17 mouse cellular contexts compared by ENCODE assay signal in the genomic region with DNA sequence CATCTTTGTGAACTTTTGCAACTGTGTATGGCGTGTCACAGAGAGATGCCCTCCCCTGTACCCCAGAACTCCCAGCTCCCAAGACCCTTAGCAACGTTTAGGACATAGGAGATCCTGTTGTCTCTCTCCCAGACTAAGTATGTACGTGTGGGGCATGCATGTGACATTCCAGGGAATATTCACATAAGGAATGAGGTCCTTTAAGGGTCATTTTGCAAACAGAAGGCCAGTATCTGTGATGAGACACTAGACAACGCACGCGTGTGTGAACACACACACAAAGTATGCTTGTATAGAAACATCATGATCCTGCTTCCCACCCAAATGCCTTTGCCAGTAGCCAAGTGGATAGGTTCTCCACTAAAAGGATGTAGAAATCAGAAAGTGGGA. TPM values are rescaled to one million over a fixed set of nuclear protein-coding genes. Genes with fewer than 3 reads are reported as not detected.
DNase-seq lines count a peak whose midpoint lies in the region; ATAC-seq and TF ChIP-seq lines count a peak whose summit lies in the region.
"Had no signal": no experiment of that assay in that cellular context is flagged by ENCODE, and none has a peak within 500 bp of the region (broad histone marks: within the 10 kb centered on the region; RNA-seq: fewer than 3 reads in every experiment).

No protein-coding gene starts in this region.

- 27% methylated on average over 6 of the region's 6 CpGs for WGBS in hindbrain, embryonic 13.5 days
- 25% methylated on average over 6 of the region's 6 CpGs for WGBS in hindbrain, embryonic 16.5 days
- 27% methylated on average over 6 of the region's 6 CpGs for WGBS in embryonic facial prominence, embryonic 12.5 days
- WGBS in liver, postnatal 0 days (ENCODE audit: insufficient replicate concordance) = 37% methylated on average over 6 of the region's 6 CpGs

- TF ChIP-seq POLR2A in myocyte (IDR thresholded peaks at IDR 0.05; ENCODE audit: insufficient read length, low read depth) = no peak

- H3K27me3 ChIP-seq in hindbrain, embryonic 13.5 days = peaks cover 98% of the 10 kb centered on the region
- H3K27me3 ChIP-seq in hindbrain, embryonic 16.5 days (replicated peaks; ENCODE audit: control insufficient read depth, insufficient read depth, low read length) = peaks cover 59% of the 10 kb centered on the region
- no peaks in the 10 kb centered on the region for H3K27me3 ChIP-seq in C2C12 (ENCODE audit: control insufficient read depth, insufficient read depth, insufficient read length)
- peaks cover 85% of the 10 kb centered on the region for H3K27me3 ChIP-seq in embryonic facial prominence, embryonic 12.5 days
- H3K27me3 ChIP-seq in myocyte (ENCODE audit: control insufficient read depth, insufficient read depth, insufficient read length) = no peaks in the 10 kb centered on the region
- H3K27me3 ChIP-seq in liver, postnatal 0 days (ENCODE audit: insufficient read depth, low read length) = peaks cover 85% of the 10 kb centered on the region

- no peaks in the 10 kb centered on the region for H3K9me3 ChIP-seq in hindbrain, embryonic 13.5 days
- no peaks in the 10 kb centered on the region for H3K9me3 ChIP-seq in hindbrain, embryonic 16.5 days (ENCODE audit: control insufficient read depth, low read length)
- no peaks in the 10 kb centered on the region for H3K9me3 ChIP-seq in embryonic facial prominence, embryonic 12.5 days
- H3K9me3 ChIP-seq in liver, postnatal 0 days (ENCODE audit: low read length) = no peaks in the 10 kb centered on the region
- H3K9me3 ChIP-seq: forebrain, embryonic 15.5 days; kidney, embryonic 15.5 days had no signal

- no peak for DNase-seq in cerebellum, adult 11-12 months
- DNase-seq in liver, postnatal 0 days = no peak
- DNase-seq: cerebellum, postnatal 14 days; gastrocnemius, postnatal 10 days; left cerebral cortex, postnatal 4 days; right cerebral cortex, adult 18-20 months; thymus, adult 18-20 months had no signal

- TF ChIP-seq EP300 in liver, postnatal 0 days (IDR thresholded peaks at IDR 0.05; ENCODE audit: low read depth) = no peak

- TF ChIP-seq CTCF in C2C12 (IDR thresholded peaks at IDR 0.05; ENCODE audit: control insufficient read depth, insufficient read depth, insufficient read length) = no peak
- no peak for TF ChIP-seq CTCF in liver, postnatal 0 days (IDR thresholded peaks at IDR 0.05; ENCODE audit: low read depth)

- H3K4me2 ChIP-seq in hindbrain, embryonic 13.5 days = no peak overlapping the region
- no peak overlapping the region for H3K4me2 ChIP-seq in hindbrain, embryonic 16.5 days (ENCODE audit: low read length)
- peak overlapping the region; percentile 73 for H3K4me2 ChIP-seq in embryonic facial prominence, embryonic 12.5 days (replicated peaks)
- H3K4me2 ChIP-seq in myocyte (ENCODE audit: low read depth) = peak overlapping the region; percentile 87
- H3K4me2 ChIP-seq in liver, postnatal 0 days (ENCODE audit: low read depth, low read length) = no peak overlapping the region

- no peak overlapping the region for H3K9ac ChIP-seq in hindbrain, embryonic 13.5 days
- no peak overlapping the region for H3K9ac ChIP-seq in hindbrain, embryonic 16.5 days (ENCODE audit: low read depth, low read length)
- peak overlapping the region; percentile 73 for H3K9ac ChIP-seq in embryonic facial prominence, embryonic 12.5 days
- H3K9ac ChIP-seq in liver, postnatal 0 days (replicated peaks) = no peak overlapping the region
- H3K9ac ChIP-seq: forebrain, embryonic 15.5 days had no signal

- H3K27ac ChIP-seq in hindbrain, embryonic 13.5 days = no peak overlapping the region
- no peak overlapping the region for H3K27ac ChIP-seq in hindbrain, embryonic 16.5 days (ENCODE audit: low read depth, low read length)
- no peak overlapping the region for H3K27ac ChIP-seq in embryonic facial prominence, embryonic 12.5 days
- H3K27ac ChIP-seq in liver, postnatal 0 days (ENCODE audit: low read depth) = no peak overlapping the region
- H3K27ac ChIP-seq: forebrain, embryonic 15.5 days; kidney, embryonic 15.5 days had no signal

- peak overlapping the region; percentile 93 for H3ac ChIP-seq in C2C12 (ENCODE audit: control insufficient read depth, insufficient read length, low read depth)
- no peak overlapping the region for H3ac ChIP-seq in myocyte (ENCODE audit: control insufficient read depth, insufficient read length)

- H3K4me3 ChIP-seq in hindbrain, embryonic 13.5 days = peak overlapping the region; percentile 43; the same call in 1 of the 2 replicates
- no peak overlapping the region for H3K4me3 ChIP-seq in hindbrain, embryonic 16.5 days (ENCODE audit: low read length)
- H3K4me3 ChIP-seq in C2C12 (ENCODE audit: insufficient read depth, poor library complexity, severe bottlenecking) = peak overlapping the region; percentile 88
- H3K4me3 ChIP-seq in embryonic facial prominence, embryonic 12.5 days = peak overlapping the region; percentile 53
- peak overlapping the region; percentile 80 for H3K4me3 ChIP-seq in myocyte
- H3K4me3 ChIP-seq in liver, postnatal 0 days (ENCODE audit: low read depth, low read length) = no peak overlapping the region

- ATAC-seq in hindbrain, embryonic 13.5 days (ENCODE audit: low FRiP score) = no peak
- no peak for ATAC-seq in hindbrain, embryonic 16.5 days
- ATAC-seq in embryonic facial prominence, embryonic 12.5 days (ENCODE audit: insufficient number of reproducible peaks, insufficient read depth, low FRiP score, low TSS enrichment) = no peak
- ATAC-seq in liver, postnatal 0 days = no peak
- ATAC-seq: CD4-positive, CD25-positive, alpha-beta regulatory T cell, adult 4 months; forebrain, embryonic 15.5 days; lung, postnatal 0 days had no signal

- H3K79me2 ChIP-seq in C2C12 (ENCODE audit: control insufficient read depth, insufficient read depth) = peaks cover 53% of the 10 kb centered on the region
- H3K79me2 ChIP-seq in myocyte (ENCODE audit: control insufficient read depth, insufficient read depth) = peaks cover 21% of the 10 kb centered on the region

- H3K79me3 ChIP-seq in C2C12 (ENCODE audit: low read depth) = peaks cover 30% of the 10 kb centered on the region

- peaks cover 37% of the 10 kb centered on the region for H3K4me1 ChIP-seq in hindbrain, embryonic 13.5 days (replicated peaks)
- peaks cover 24% of the 10 kb centered on the region for H3K4me1 ChIP-seq in hindbrain, embryonic 16.5 days (ENCODE audit: control insufficient read depth, insufficient read depth, low read depth, low read length)
- peaks cover 34% of the 10 kb centered on the region for H3K4me1 ChIP-seq in embryonic facial prominence, embryonic 12.5 days
- H3K4me1 ChIP-seq in liver, postnatal 0 days (ENCODE audit: insufficient read depth) = no peaks in the 10 kb centered on the region

- H3K36me3 ChIP-seq in hindbrain, embryonic 13.5 days = no peaks in the 10 kb centered on the region
- no peaks in the 10 kb centered on the region for H3K36me3 ChIP-seq in hindbrain, embryonic 16.5 days (ENCODE audit: control insufficient read depth, insufficient read depth, low read length)
- H3K36me3 ChIP-seq in C2C12 (ENCODE audit: control insufficient read depth, insufficient read depth) (peaks cover 36% of the 10 kb centered on the region), myocyte (ENCODE audit: control insufficient read depth, insufficient read depth) (peaks cover 4% of the 10 kb centered on the region)
- H3K36me3 ChIP-seq in embryonic facial prominence, embryonic 12.5 days = no peaks in the 10 kb centered on the region; the same call in 1 of the 2 replicates
- no peaks in the 10 kb centered on the region for H3K36me3 ChIP-seq in liver, postnatal 0 days (replicated peaks; ENCODE audit: insufficient read depth, low read length)
- H3K36me3 ChIP-seq: forebrain, embryonic 15.5 days; kidney, embryonic 15.5 days had no signal

TF ChIP-seq in C2C12, 6 proteins besides CTCF, POLR2A, EP300 and RAD21 (continues in another document):
- TF ChIP-seq MYOD1 (IDR thresholded peaks at IDR 0.05; ENCODE audit: control insufficient read depth, insufficient read length, low read depth) (no peak), CEBPB (IDR thresholded peaks at IDR 0.05; ENCODE audit: low read depth) (no peak), MYOG (IDR thresholded peaks at IDR 0.05; ENCODE audit: control insufficient read depth, extremely low read depth, insufficient read length) (no peak), FOSL1 (IDR thresholded peaks at IDR 0.05; ENCODE audit: insufficient read depth, low read length, poor library complexity, severe bottlenecking) (no peak), MAX (IDR thresholded peaks at IDR 0.05) (no peak)

TF ChIP-seq in myocyte, 11 proteins besides CTCF, POLR2A, EP300 and RAD21:
- no peak for TF ChIP-seq USF1 (IDR thresholded peaks at IDR 0.05; ENCODE audit: low read depth)
- TF ChIP-seq TCF3 (IDR thresholded peaks at IDR 0.05; ENCODE audit: insufficient read length, low read depth) = no peak
- no peak for TF ChIP-seq POLR2AphosphoS2 (IDR thresholded peaks at IDR 0.05; ENCODE audit: insufficient read length, low read depth)
- TF ChIP-seq E2F4 (IDR thresholded peaks at IDR 0.05; ENCODE audit: insufficient read depth) = no peak

RNA-seq across cellular contexts. Expression of a gene that starts 2.2 kb away (rescaled TPM):
- 0.44 and 0.49 TPM in 2 replicates for polyA plus RNA-seq in hindbrain, embryonic 13.5 days (2015; fragmentation: Nextera tagmentation; extraction: Ambion mirVana)
- polyA plus RNA-seq in hindbrain, embryonic 16.5 days (2015; fragmentation: Nextera tagmentation; extraction: Ambion mirVana) = 0.19 and 0.32 TPM in 2 replicates
- polyA plus RNA-seq in C2C12 (2012; fragmentation: generic; extraction: Trizol) = 31.8 TPM
- 20.2 and 21.8 TPM in 2 replicates for polyA plus RNA-seq in embryonic facial prominence, embryonic 12.5 days (2016; fragmentation: Nextera tagmentation; extraction: Ambion mirVana)
- polyA plus RNA-seq in myocyte (2012; fragmentation: generic; extraction: Trizol) = 6.3 TPM
- polyA plus RNA-seq in liver, postnatal 0 days (2015; fragmentation: Nextera tagmentation; extraction: Ambion mirVana) = not detected in 2 replicates
- polyA plus RNA-seq: forebrain, embryonic 15.5 days; spleen, adult 2 months had no signal

RNA-seq across cellular contexts. Expression of a gene that starts 24.0 kb away (rescaled TPM):
- polyA plus RNA-seq in hindbrain, embryonic 13.5 days (2015; fragmentation: Nextera tagmentation; extraction: Ambion mirVana) = 0.17 TPM in 1 of 2 replicates, not detected in the other
- not detected in 2 replicates for polyA plus RNA-seq in hindbrain, embryonic 16.5 days (2015; fragmentation: Nextera tagmentation; extraction: Ambion mirVana)
- polyA plus RNA-seq in C2C12 (2012; fragmentation: generic; extraction: Trizol) (0.37 TPM), myocyte (2012; fragmentation: generic; extraction: Trizol) (0.49 TPM)
- 4.9 and 5.7 TPM in 2 replicates for polyA plus RNA-seq in embryonic facial prominence, embryonic 12.5 days (2016; fragmentation: Nextera tagmentation; extraction: Ambion mirVana)
- polyA plus RNA-seq in liver, postnatal 0 days (2015; fragmentation: Nextera tagmentation; extraction: Ambion mirVana) = 0.08 and 0.17 TPM in 2 replicates
- polyA plus RNA-seq: CD4-positive, CD25-positive, alpha-beta regulatory T cell, adult 4 months; forebrain, embryonic 15.5 days; kidney, embryonic 15.5 days; spleen, adult 2 months had no signal

RNA-seq across cellular contexts. Expression of a gene that starts 45.5 kb away (rescaled TPM):
- polyA plus RNA-seq in hindbrain, embryonic 13.5 days (2015; fragmentation: Nextera tagmentation; extraction: Ambion mirVana) = 10.3 and 11.4 TPM in 2 replicates
- 16.7 and 19.3 TPM in 2 replicates for polyA plus RNA-seq in hindbrain, embryonic 16.5 days (2015; fragmentation: Nextera tagmentation; extraction: Ambion mirVana)
- polyA plus RNA-seq in C2C12 (2012; fragmentation: generic; extraction: Trizol) = 51.1 TPM
- 10.5 and 10.9 TPM in 2 replicates for polyA plus RNA-seq in embryonic facial prominence, embryonic 12.5 days (2016; fragmentation: Nextera tagmentation; extraction: Ambion mirVana)
- 19.9 TPM for polyA plus RNA-seq in myocyte (2012; fragmentation: generic; extraction: Trizol)
- polyA plus RNA-seq in liver, postnatal 0 days (2015; fragmentation: Nextera tagmentation; extraction: Ambion mirVana) = 0.97 and 1.0 TPM in 2 replicates

Comparison
In these comparisons a context has a peak if more than half of its experiments do, and no peak if none do; other contexts are left out.
1. H3K4me3 ChIP-seq: peak in hindbrain, embryonic 13.5 days (single experiment), C2C12 (single experiment), embryonic facial prominence, embryonic 12.5 days (single experiment) and myocyte (single experiment); none in hindbrain, embryonic 16.5 days (single experiment) and liver, postnatal 0 days (single experiment).
2. H3K4me2 ChIP-seq: peak in embryonic facial prominence, embryonic 12.5 days (single experiment) and myocyte (single experiment); none in hindbrain, embryonic 13.5 days (single experiment), hindbrain, embryonic 16.5 days (single experiment) and liver, postnatal 0 days (single experiment).